Mouse (Mus musculus): ENCODE data around the gene Gm17651. TPM values are rescaled to one million over a fixed set of nuclear protein-coding genes. Genes with fewer than 3 reads are reported as not detected.

Gm17651 gene
- polyA plus RNA-seq, 1 experiment from 2014 or later: not detected

- Histone ChIP-seq H3K9ac (no peak overlapping the region), H3K4me2 (replicated peaks) (no peak overlapping the region), H3K27ac (no peak overlapping the region), H3K9me3 (no peaks in the 10 kb centered on the region), H3K4me3 (no peak overlapping the region), H3K36me3 (no peaks in the 10 kb centered on the region), H3K4me1 (0 out of 2 replicates have a peak, but pooled peaks cover 5% of the 10 kb centered on the region), H3K27me3 (0 out of 2 replicates have a peak, but pooled peaks cover under 1% of the 10 kb centered on the region)
- WGBS: 72% methylated on average over 12 of the region's 12 CpGs
- no peak for ATAC-seq (ENCODE audit: low FRiP score, low read depth)
Measured at GRCm38 (mm10) chr3:97691443-97692017, 17.0 kb upstream of the Gm17651 start.

DNA sequence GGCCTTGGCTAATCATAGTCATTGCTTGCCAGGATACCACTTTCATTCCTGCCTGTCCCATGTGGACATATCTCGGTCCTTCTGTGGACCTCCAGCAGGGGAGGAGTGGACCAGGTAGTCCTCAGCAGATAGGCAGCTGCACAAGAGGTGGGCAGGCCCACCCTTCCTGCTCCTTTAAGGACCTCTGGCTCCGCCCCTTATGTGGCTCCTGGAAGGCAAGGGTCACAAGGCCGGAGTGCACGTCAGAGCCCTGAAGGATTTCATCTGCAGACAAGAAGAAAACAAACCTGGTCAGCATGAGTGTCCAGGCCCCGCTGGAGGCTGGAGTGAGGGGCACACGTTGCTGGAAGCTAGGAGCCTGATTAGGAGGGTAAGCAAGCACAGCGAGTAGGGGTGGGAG, 16.1 kb upstream of the Gm17651 start:
- Histone ChIP-seq H3K4me1 (0 out of 2 replicates have a peak, but pooled peaks cover 5% of the 10 kb centered on the region), H3K27ac (no peak overlapping the region), H3K4me3 (no peak overlapping the region), H3K9ac (no peak overlapping the region), H3K36me3 (no peaks in the 10 kb centered on the region), H3K27me3 (0 out of 2 replicates have a peak, but pooled peaks cover 5% of the 10 kb centered on the region), H3K9me3 (no peaks in the 10 kb centered on the region), H3K4me2 (replicated peaks) (no peak overlapping the region)
- ATAC-seq (ENCODE audit: low FRiP score, low read depth): no peak
- WGBS: 57% methylated on average over 7 of the region's 7 CpGs

DNA sequence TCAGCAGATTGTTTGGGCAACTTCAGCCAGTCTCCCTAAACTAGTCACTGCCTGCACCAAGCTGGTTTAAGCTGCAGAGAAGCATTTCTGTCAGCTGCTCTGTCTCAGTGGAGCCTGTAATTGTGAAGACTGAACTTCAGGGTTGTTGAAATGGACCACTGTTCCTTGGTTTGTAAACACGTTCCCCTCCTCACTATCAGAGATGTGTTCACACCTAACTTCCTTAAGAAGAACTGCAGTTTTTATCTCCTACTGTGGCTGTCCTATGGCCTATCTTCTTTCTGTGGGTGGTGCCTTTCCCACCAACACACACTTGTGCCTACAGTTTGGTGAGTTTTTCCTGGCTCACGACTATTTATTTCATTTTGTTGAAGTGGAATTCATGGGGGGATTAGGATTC, 14.8 kb upstream of the Gm17651 start:
- H3K4me3 ChIP-seq: no peak overlapping the region
- no peaks in the 10 kb centered on the region for H3K9me3 ChIP-seq
- H3K27ac ChIP-seq: no peak overlapping the region
- 0 out of 2 replicates have a peak, but pooled peaks cover 5% of the 10 kb centered on the region for H3K4me1 ChIP-seq
- H3K27me3 ChIP-seq: peaks cover 10% of the 10 kb centered on the region
- no peak for ATAC-seq (ENCODE audit: low FRiP score, low read depth)
- no peak overlapping the region for H3K9ac ChIP-seq
- H3K36me3 ChIP-seq: no peaks in the 10 kb centered on the region
- H3K4me2 ChIP-seq (replicated peaks): no peak overlapping the region
- WGBS: 72% methylated on average over 2 of the region's 2 CpGs

GRCm38 (mm10) chr3:97686372-97687117, 12.1 kb upstream of the Gm17651 start:
- H3K27me3 ChIP-seq: peaks cover 30% of the 10 kb centered on the region
- H3K4me1 ChIP-seq: peaks cover 12% of the 10 kb centered on the region
- no peak overlapping the region for H3K9ac ChIP-seq
- no peak for ATAC-seq (ENCODE audit: low FRiP score, low read depth)
- no peaks in the 10 kb centered on the region for H3K36me3 ChIP-seq
- WGBS: 86% methylated on average over 4 of the region's 4 CpGs
- H3K27ac ChIP-seq: no peak overlapping the region
- no peak overlapping the region for H3K4me2 ChIP-seq (replicated peaks)
- H3K9me3 ChIP-seq: no peaks in the 10 kb centered on the region
- no peak overlapping the region for H3K4me3 ChIP-seq

DNA sequence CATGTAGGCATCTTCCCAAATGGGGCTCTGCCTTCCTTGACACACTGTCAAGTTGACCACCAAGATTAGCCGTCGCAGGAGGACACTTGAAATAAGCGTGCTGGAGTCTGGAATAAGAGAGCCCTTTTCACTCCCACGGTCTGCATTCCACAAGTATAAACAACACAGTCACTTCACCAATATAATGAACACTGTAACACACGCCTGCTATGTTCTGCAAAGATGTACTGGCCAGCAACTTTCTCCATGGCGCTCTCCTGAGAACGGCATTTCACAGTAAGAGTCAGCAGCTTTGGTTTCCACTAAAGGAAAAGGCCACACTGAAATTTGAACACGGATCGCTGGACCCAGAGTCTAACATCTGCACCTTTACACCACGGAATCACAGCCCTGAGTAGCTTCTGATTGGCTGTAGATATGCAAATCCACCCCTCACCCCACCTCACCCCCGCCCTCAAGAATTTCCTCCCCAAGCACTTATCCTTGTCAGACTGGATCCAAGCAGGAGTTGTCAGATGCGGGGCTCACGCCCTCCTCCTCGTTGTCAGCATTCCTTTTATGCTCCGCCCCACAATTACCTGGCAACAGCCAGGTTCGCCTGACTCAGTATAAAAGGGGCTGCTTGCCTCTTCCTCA, 9.2 kb upstream of the Gm17651 start:
- Histone ChIP-seq H3K27ac (no peak overlapping the region), H3K27me3 (peaks cover 39% of the 10 kb centered on the region), H3K4me2 (replicated peaks) (peak overlapping the region; percentile 42), H3K36me3 (no peaks in the 10 kb centered on the region), H3K4me1 (peaks cover 16% of the 10 kb centered on the region), H3K9me3 (no peaks in the 10 kb centered on the region), H3K9ac (no peak overlapping the region), H3K4me3 (no peak overlapping the region)
- WGBS: 8% methylated on average over 16 of the region's 16 CpGs
- ATAC-seq (ENCODE audit: low FRiP score, low read depth): 0 out of 2 replicates have a peak, but pooled peaks have one; percentile 21

- Histone ChIP-seq H3K27me3 (peaks cover 39% of the 10 kb centered on the region), H3K4me1 (peaks cover 16% of the 10 kb centered on the region), H3K9ac (no peak overlapping the region), H3K4me3 (peak overlapping the region; percentile 43), H3K36me3 (no peaks in the 10 kb centered on the region), H3K4me2 (replicated peaks) (peak overlapping the region; percentile 74), H3K9me3 (no peaks in the 10 kb centered on the region), H3K27ac (no peak overlapping the region)
- ATAC-seq (ENCODE audit: low FRiP score, low read depth): no peak
- WGBS: 18% methylated on average over 5 of the region's 5 CpGs
Measured at GRCm38 (mm10) chr3:97682576-97682975, 8.1 kb upstream of the Gm17651 start.

GRCm38 (mm10) chr3:97682159-97682502, 7.6 kb upstream of the Gm17651 start:
- Histone ChIP-seq H3K27me3 (peaks cover 39% of the 10 kb centered on the region), H3K27ac (no peak overlapping the region), H3K9ac (peak overlapping the region; percentile 19; the same call in 1 of the 2 replicates), H3K4me2 (replicated peaks) (peak overlapping the region; percentile 74), H3K4me3 (peak overlapping the region; percentile 43), H3K4me1 (peaks cover 16% of the 10 kb centered on the region), H3K9me3 (no peaks in the 10 kb centered on the region), H3K36me3 (no peaks in the 10 kb centered on the region)
- 3% methylated on average over 11 of the region's 11 CpGs for WGBS
- ATAC-seq (ENCODE audit: low FRiP score, low read depth): 0 out of 2 replicates have a peak, but pooled peaks have one; percentile 2

DNA sequence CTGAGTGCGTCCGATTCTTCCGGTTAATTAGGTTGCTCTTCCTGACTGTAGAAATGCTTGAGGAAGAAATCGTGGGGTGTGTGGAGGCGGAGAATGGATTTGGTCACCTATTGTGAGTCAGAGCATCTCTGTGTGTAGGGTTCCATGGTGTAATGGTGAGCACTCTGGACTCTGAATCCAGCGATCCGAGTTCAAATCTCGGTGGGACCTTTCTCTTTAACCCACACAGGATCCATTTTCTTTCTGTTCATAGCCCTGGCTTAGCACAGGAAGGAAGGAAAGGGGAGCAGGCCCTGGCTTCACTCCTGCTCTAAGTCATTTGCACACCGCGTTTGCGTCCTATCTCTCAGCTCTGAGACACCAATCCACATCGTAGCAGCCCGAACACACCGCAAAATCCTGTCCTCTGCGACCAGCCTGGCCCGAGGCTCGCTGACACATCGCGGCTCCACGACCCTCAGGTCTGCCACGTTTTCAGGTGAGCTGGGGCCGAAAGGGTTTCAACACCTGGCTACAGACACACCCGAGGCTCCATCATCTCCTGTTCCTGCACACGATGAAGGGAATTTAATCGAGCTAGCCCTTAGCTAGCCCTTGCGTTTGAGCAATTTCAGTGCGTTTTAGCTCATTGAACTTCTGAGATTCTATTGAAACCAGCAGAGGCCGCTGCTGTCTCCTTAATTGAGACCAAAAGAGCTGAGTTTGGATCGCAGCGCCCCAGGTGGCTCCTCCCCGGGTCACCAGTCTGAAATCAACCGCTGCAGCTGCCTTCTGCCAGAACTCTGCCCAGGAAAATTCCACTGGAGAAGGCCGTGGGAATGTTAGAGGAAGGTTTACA, 7.0 kb upstream of the Gm17651 start:
- peak overlapping the region; percentile 74 for H3K4me2 ChIP-seq (replicated peaks)
- H3K36me3 ChIP-seq: no peaks in the 10 kb centered on the region
- WGBS: 1% methylated on average over 33 of the region's 33 CpGs
- H3K27me3 ChIP-seq: peaks cover 39% of the 10 kb centered on the region
- H3K4me1 ChIP-seq: peaks cover 16% of the 10 kb centered on the region
- peak; percentile 35; the same call in 1 of the 2 replicates for ATAC-seq (ENCODE audit: low FRiP score, low read depth)
- no peak overlapping the region for H3K27ac ChIP-seq
- H3K4me3 ChIP-seq: peak overlapping the region; percentile 43
- peak overlapping the region; percentile 60 for H3K9ac ChIP-seq
- no peaks in the 10 kb centered on the region for H3K9me3 ChIP-seq

- no peak overlapping the region for H3K27ac ChIP-seq
- no peaks in the 10 kb centered on the region for H3K9me3 ChIP-seq
- peaks cover 16% of the 10 kb centered on the region for H3K4me1 ChIP-seq
- peak; percentile 74 for ATAC-seq (ENCODE audit: low FRiP score, low read depth)
- H3K36me3 ChIP-seq: no peaks in the 10 kb centered on the region
- peak overlapping the region; percentile 43 for H3K4me3 ChIP-seq
- peak overlapping the region; percentile 74 for H3K4me2 ChIP-seq (replicated peaks)
- 1% methylated on average over 28 of the region's 28 CpGs for WGBS
- peaks cover 34% of the 10 kb centered on the region for H3K27me3 ChIP-seq
- H3K9ac ChIP-seq: peak overlapping the region; percentile 60; the same call in 1 of the 2 replicates
Measured at GRCm38 (mm10) chr3:97680631-97681320, 6.3 kb upstream of the Gm17651 start.

DNA sequence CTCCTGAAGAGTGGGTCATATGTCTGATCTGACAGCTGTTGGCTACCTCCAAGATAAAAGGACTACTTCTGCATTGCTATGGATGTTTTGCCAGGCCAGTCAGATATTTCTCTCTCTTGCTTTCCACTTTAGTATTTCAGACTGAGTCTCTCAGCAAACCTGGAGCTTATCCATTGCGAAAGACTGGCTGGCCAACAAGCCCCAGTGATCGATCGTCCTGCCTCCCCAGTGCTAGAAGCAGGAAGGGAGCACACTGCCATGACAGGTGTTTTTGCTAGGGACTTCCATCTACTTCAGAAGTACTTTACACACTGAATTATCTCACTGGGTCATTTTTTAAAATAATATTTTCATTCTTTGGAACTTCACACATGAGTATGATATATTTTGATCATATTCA, 3.9 kb upstream of the Gm17651 start:
- no peak overlapping the region for H3K4me2 ChIP-seq (replicated peaks)
- H3K4me1 ChIP-seq: peaks cover 15% of the 10 kb centered on the region
- H3K9ac ChIP-seq: no peak overlapping the region
- ATAC-seq (ENCODE audit: low FRiP score, low read depth): no peak
- H3K36me3 ChIP-seq: no peaks in the 10 kb centered on the region
- WGBS: 96% methylated on average over 3 of the region's 3 CpGs
- no peak overlapping the region for H3K4me3 ChIP-seq
- H3K27me3 ChIP-seq: peaks cover 21% of the 10 kb centered on the region; the same call in 1 of the 2 replicates
- no peak overlapping the region for H3K27ac ChIP-seq
- no peaks in the 10 kb centered on the region for H3K9me3 ChIP-seq

- Histone ChIP-seq H3K27ac (no peak overlapping the region), H3K27me3 (peaks cover 9% of the 10 kb centered on the region; the same call in 1 of the 2 replicates), H3K36me3 (peaks cover 3% of the 10 kb centered on the region), H3K4me3 (no peak overlapping the region), H3K9me3 (no peaks in the 10 kb centered on the region), H3K9ac (no peak overlapping the region), H3K4me1 (peaks cover 5% of the 10 kb centered on the region; the same call in 1 of the 2 replicates), H3K4me2 (replicated peaks) (no peak overlapping the region)
- 92% methylated on average over 3 of the region's 3 CpGs for WGBS
- no peak for ATAC-seq (ENCODE audit: low FRiP score, low read depth)
Measured at GRCm38 (mm10) chr3:97676126-97676525, 1.6 kb upstream of the Gm17651 start.

Data from limb, embryonic 13.5 days (tissue).